Mouse (Mus musculus) heart, embryonic 12.5 days (tissue): ENCODE results near the gene Zfp871. TPM values are rescaled to one million over a fixed set of nuclear protein-coding genes. Genes with fewer than 3 reads are reported as not detected.

Experiments used
- ATAC-seq: fragments of 200-750 bp; cut with Nextera tagmentation; 2 replicates; pipeline ENCODE4 v1.8.0; 2017; ENCODE audit warnings: moderate TSS enrichment, moderate library complexity; ENCODE audit not compliant: insufficient number of reproducible peaks, low FRiP score
- H3K27ac ChIP-seq: fragments of 300-500 bp; sonication (generic); 2 replicates; pipeline ENCODE4 v1.5.1; 2016; ENCODE audit warnings: mild to moderate bottlenecking, moderate library complexity; ENCODE audit not compliant: poor library complexity, severe bottlenecking
- H3K27me3 ChIP-seq: fragments of 300-500 bp; sonication (generic); replicated peaks from 2 replicates; pipeline ENCODE4 v1.6.1; 2016; ENCODE audit warnings: mild to moderate bottlenecking, moderate library complexity
- H3K36me3 ChIP-seq: fragments of 300-500 bp; sonication (generic); 2 replicates; pipeline ENCODE4 v1.6.1; 2016; ENCODE audit warnings: mild to moderate bottlenecking, moderate library complexity
- H3K4me1 ChIP-seq: fragments of 300-500 bp; sonication (generic); replicated peaks from 2 replicates; pipeline ENCODE4 v1.6.1; 2016; ENCODE audit warnings: mild to moderate bottlenecking
- H3K4me2 ChIP-seq: fragments of 300-500 bp; sonication (generic); 2 replicates; pipeline ENCODE4 v1.6.1; 2016; ENCODE audit warnings: mild to moderate bottlenecking, moderate library complexity
- H3K4me3 ChIP-seq: fragments of 300-500 bp; sonication (generic); 2 replicates; pipeline ENCODE4 v1.5.1; 2016; ENCODE audit warnings: mild to moderate bottlenecking
- H3K9ac ChIP-seq: fragments of 300-500 bp; sonication (generic); 2 replicates; pipeline ENCODE4 v1.6.1; 2016; ENCODE audit warnings: mild to moderate bottlenecking, moderate library complexity
- H3K9me3 ChIP-seq: fragments of 300-500 bp; sonication (generic); replicated peaks from 2 replicates; pipeline ENCODE4 v1.6.1; 2016; ENCODE audit warnings: mild to moderate bottlenecking, moderate library complexity
- WGBS: fragments of 180-500 bp; shearing (Covaris S2); methylation state at CpG from one replicate; pipeline ENCODE4 v1.1.7; 2016; 5-methylcytosine and 5-hydroxymethylcytosine counted together
- polyA plus RNA-seq: library from polyadenylated mRNA; unstranded; fragments of >200 nt; fragmentation: Nextera tagmentation; extraction: Ambion mirVana; gene quantifications from 2 replicates; pipeline ENCODE4 v1.2.1, GENCODE M21; 2016

Gene Zfp871
- polyA plus RNA-seq, 1 experiment from 2014 or later = 27.6 TPM

- Histone ChIP-seq H3K9ac (peak overlapping the region; percentile 99), H3K27ac (peak overlapping the region; percentile 98), H3K36me3 (peaks cover 33% of the 10 kb centered on the region), H3K4me1 (peaks cover 17% of the 10 kb centered on the region), H3K9me3 (no peaks in the 10 kb centered on the region), H3K4me3 (peak overlapping the region; percentile 99), H3K4me2 (peak overlapping the region; percentile 80), H3K27me3 (no peaks in the 10 kb centered on the region)
- peak; percentile 91 for ATAC-seq
- under 1% methylated on average over 31 of the region's 31 CpGs for WGBS
Observed at GRCm38 (mm10) chr17:32787436-32788093, 522 bp downstream of the Zfp871 start.

GRCm38 (mm10) chr17:32786944-32787343 is 1.1 kb downstream of the Zfp871 start:
- no peaks in the 10 kb centered on the region for H3K27me3 ChIP-seq
- peaks cover 35% of the 10 kb centered on the region for H3K36me3 ChIP-seq
- H3K9ac ChIP-seq = peak overlapping the region; percentile 99
- WGBS = 52% methylated on average over 6 of the region's 6 CpGs
- H3K4me2 ChIP-seq = peak overlapping the region; percentile 80
- no peak for ATAC-seq
- H3K27ac ChIP-seq = no peak overlapping the region
- peak overlapping the region; percentile 99 for H3K4me3 ChIP-seq
- H3K4me1 ChIP-seq = peaks cover 17% of the 10 kb centered on the region
- H3K9me3 ChIP-seq = no peaks in the 10 kb centered on the region

- no peaks in the 10 kb centered on the region for H3K27me3 ChIP-seq
- no peak overlapping the region for H3K9ac ChIP-seq
- peaks cover 35% of the 10 kb centered on the region for H3K36me3 ChIP-seq
- H3K4me1 ChIP-seq = peaks cover 17% of the 10 kb centered on the region
- 82% methylated on average over 3 of the region's 3 CpGs for WGBS
- no peak overlapping the region for H3K27ac ChIP-seq
- no peak for ATAC-seq
- no peaks in the 10 kb centered on the region for H3K9me3 ChIP-seq
- no peak overlapping the region for H3K4me3 ChIP-seq
- H3K4me2 ChIP-seq = 0 out of 2 replicates have a peak overlapping the region, but pooled peaks have one; percentile 2
Observed at GRCm38 (mm10) chr17:32785656-32786055, 2.4 kb downstream of the Zfp871 start.

GRCm38 (mm10) chr17:32777564-32777963 is 10.5 kb downstream of the Zfp871 start:
- WGBS = 97% methylated on average over 3 of the region's 3 CpGs
- no peak for ATAC-seq
- Histone ChIP-seq H3K9ac (no peak overlapping the region), H3K4me3 (no peak overlapping the region), H3K9me3 (no peaks in the 10 kb centered on the region), H3K4me1 (no peaks in the 10 kb centered on the region), H3K27ac (no peak overlapping the region), H3K36me3 (peaks cover 64% of the 10 kb centered on the region), H3K27me3 (no peaks in the 10 kb centered on the region), H3K4me2 (no peak overlapping the region)

GRCm38 (mm10) chr17:32771213-32771612 is 16.9 kb downstream of the Zfp871 start:
- 51% methylated on average over 1 of the region's 1 CpGs for WGBS
- H3K9ac ChIP-seq = no peak overlapping the region
- no peaks in the 10 kb centered on the region for H3K27me3 ChIP-seq
- no peak overlapping the region for H3K4me2 ChIP-seq
- ATAC-seq = no peak
- H3K4me1 ChIP-seq = no peaks in the 10 kb centered on the region
- H3K4me3 ChIP-seq = no peak overlapping the region
- H3K9me3 ChIP-seq = no peaks in the 10 kb centered on the region
- H3K27ac ChIP-seq = no peak overlapping the region
- H3K36me3 ChIP-seq = peaks cover 83% of the 10 kb centered on the region

DNA sequence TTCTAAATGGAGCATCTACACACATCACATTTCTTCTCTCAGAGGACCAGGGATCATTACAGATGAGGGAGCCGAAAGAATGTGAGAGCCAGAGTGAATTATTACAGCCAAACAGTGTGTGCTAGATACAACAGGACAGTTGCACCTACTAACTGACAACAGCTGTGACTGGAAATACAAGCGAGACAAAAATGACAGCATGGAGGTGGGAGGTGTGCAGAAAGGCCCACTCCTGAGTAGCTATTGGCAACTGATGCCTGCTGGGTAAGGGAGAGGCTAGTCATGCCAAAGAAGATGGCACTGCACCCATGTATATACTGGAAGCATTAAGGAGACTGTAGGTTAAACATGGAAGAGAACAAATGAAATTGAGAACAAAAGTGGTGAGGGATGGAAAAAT is 21.7 kb downstream of the Zfp871 start:
- WGBS = 93% methylated on average over 2 of the region's 2 CpGs

DNA sequence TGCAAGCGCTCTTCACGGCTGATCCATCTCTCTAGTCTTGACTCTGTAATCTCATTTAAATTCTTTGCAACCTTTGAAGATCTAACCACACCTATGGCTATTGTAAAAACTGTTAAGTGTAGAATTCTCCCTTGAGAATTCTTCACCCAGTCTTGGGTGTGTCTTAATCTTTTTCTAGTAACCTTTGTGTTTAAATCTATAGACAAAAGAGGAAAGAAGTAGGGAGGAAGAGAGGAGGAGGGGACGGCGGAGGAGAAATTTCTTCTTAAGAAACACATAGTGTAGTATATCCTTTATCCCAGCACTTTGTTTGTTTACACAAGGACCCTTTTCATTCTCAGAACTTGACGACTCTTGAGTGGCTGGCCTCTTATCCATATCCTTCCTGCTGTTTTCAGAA is 30.8 kb downstream of the Zfp871 start:
- Histone ChIP-seq H3K4me3 (no peak overlapping the region), H3K9me3 (no peaks in the 10 kb centered on the region), H3K9ac (no peak overlapping the region), H3K4me1 (no peaks in the 10 kb centered on the region), H3K4me2 (no peak overlapping the region), H3K27me3 (no peaks in the 10 kb centered on the region), H3K36me3 (no peaks in the 10 kb centered on the region), H3K27ac (no peak overlapping the region)
- ATAC-seq = no peak
- WGBS = 49% methylated on average over 5 of the region's 5 CpGs

More for the DNA sequence above, 21.7 kb downstream of the Zfp871 start:
- Histone ChIP-seq H3K9ac (no peak overlapping the region), H3K27ac (no peak overlapping the region), H3K4me3 (no peak overlapping the region), H3K4me2 (no peak overlapping the region), H3K9me3 (no peaks in the 10 kb centered on the region), H3K4me1 (no peaks in the 10 kb centered on the region), H3K27me3 (no peaks in the 10 kb centered on the region), H3K36me3 (peaks cover 64% of the 10 kb centered on the region)
- no peak for ATAC-seq

- WGBS = 13% methylated on average over 12 of the region's 12 CpGs
- Histone ChIP-seq H3K4me3 (no peak overlapping the region), H3K36me3 (no peaks in the 10 kb centered on the region), H3K9me3 (no peaks in the 10 kb centered on the region), H3K27ac (no peak overlapping the region), H3K4me1 (no peaks in the 10 kb centered on the region), H3K27me3 (no peaks in the 10 kb centered on the region), H3K9ac (no peak overlapping the region), H3K4me2 (peak overlapping the region; percentile 23; the same call in 1 of the 2 replicates)
- ATAC-seq = no peak
Observed at GRCm38 (mm10) chr17:32753634-32754033, 34.5 kb downstream of the Zfp871 start.

DNA sequence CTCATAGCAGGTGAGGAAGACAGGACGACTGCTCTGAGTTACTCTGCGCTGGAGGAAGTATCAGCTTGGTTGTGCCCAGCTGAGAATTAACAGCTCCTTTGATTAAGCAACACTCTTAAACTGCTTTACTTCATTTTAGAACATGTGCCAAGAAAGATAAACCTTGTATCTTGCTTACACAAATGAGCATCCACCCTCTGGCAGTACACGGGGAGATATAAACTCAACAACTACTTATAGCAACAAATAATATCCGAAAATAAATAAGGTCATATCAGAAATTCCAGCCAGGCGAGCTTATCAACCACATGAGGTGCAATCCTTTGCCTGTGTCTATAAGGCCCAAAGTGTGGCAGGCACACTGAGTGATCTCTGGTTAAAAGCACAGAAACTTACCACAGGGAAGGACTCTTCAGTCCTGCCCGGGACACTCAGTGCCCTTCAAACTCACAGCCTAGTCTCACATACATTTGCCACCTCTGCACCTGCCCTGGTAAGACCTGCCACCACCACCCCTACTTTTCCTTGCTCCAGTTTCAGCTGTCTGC is 35.2 kb downstream of the Zfp871 start:
- H3K4me3 ChIP-seq = no peak overlapping the region
- no peaks in the 10 kb centered on the region for H3K9me3 ChIP-seq
- H3K4me1 ChIP-seq = no peaks in the 10 kb centered on the region
- H3K27me3 ChIP-seq = no peaks in the 10 kb centered on the region
- no peaks in the 10 kb centered on the region for H3K36me3 ChIP-seq
- WGBS = 46% methylated on average over 6 of the region's 6 CpGs
- no peak overlapping the region for H3K27ac ChIP-seq
- H3K4me2 ChIP-seq = no peak overlapping the region
- H3K9ac ChIP-seq = no peak overlapping the region
- ATAC-seq = no peak

DNA sequence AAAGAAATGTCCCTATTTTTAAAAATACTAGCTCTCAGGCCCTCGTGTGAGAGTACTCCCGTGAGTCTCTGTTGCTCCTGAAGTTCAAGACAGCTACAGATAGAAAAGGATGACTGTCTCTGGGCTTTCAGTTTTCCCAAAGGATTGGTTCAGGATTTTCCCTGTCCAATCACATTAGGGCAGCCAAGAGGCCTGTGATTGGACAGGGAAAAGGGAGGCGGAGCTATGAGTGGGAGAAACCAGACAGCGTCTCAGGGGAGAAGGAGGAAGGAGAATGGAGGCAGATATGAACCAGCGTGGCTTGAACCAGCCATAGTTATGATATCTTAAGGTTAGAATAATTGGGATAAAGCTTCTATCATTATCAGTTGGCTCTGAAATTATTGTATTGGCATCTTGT is 37.5 kb downstream of the Zfp871 start:
- Histone ChIP-seq H3K36me3 (no peaks in the 10 kb centered on the region), H3K27ac (no peak overlapping the region), H3K9ac (no peak overlapping the region), H3K4me2 (no peak overlapping the region), H3K9me3 (no peaks in the 10 kb centered on the region), H3K4me3 (no peak overlapping the region), H3K4me1 (no peaks in the 10 kb centered on the region), H3K27me3 (no peaks in the 10 kb centered on the region)
- 31% methylated on average over 5 of the region's 5 CpGs for WGBS
- no peak for ATAC-seq

DNA sequence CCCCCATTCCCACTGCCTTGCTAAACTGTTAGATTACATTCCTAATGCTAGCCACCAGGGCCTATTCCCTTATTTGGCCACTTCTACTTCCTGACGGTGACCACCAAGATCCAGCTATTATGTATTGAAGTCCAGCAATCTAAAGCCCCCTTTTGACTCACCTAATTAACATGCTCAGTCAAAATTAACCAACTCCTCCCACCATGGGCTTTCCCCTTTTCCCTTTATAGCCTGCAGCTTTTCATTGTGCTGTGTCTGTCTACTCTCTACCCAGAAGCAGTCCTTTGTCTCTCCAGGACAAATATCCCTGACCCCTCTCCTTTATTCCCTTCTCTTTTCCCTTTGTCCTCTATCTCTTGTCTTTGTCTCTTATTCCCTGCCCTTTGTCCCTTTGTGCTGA is 47.0 kb downstream of the Zfp871 start:
- no peaks in the 10 kb centered on the region for H3K4me1 ChIP-seq
- 37% methylated on average over 1 of the region's 1 CpGs for WGBS
- H3K27ac ChIP-seq = no peak overlapping the region

GRCm38 (mm10) chr17:32738406-32738805 is 49.7 kb downstream of the Zfp871 start:
- Histone ChIP-seq H3K4me3 (no peak overlapping the region), H3K4me2 (no peak overlapping the region), H3K4me1 (no peaks in the 10 kb centered on the region), H3K27me3 (no peaks in the 10 kb centered on the region), H3K9ac (no peak overlapping the region), H3K36me3 (no peaks in the 10 kb centered on the region), H3K9me3 (no peaks in the 10 kb centered on the region), H3K27ac (no peak overlapping the region)
- WGBS = 82% methylated on average over 1 of the region's 1 CpGs
- no peak for ATAC-seq

More for the DNA sequence above, 47.0 kb downstream of the Zfp871 start:
- Histone ChIP-seq H3K27me3 (no peaks in the 10 kb centered on the region), H3K4me3 (no peak overlapping the region), H3K9me3 (no peaks in the 10 kb centered on the region), H3K9ac (no peak overlapping the region), H3K4me2 (no peak overlapping the region), H3K36me3 (no peaks in the 10 kb centered on the region)
- no peak for ATAC-seq
